Mouse (Mus musculus) kidney, embryonic 14.5 days (tissue): ENCODE results near the gene Mup13. TPM values are rescaled to one million over a fixed set of nuclear protein-coding genes. Genes with fewer than 3 reads are reported as not detected.
"Not testable (repeated sequence)": the region's sequence is repeated elsewhere in the genome, so short reads cannot be mapped to it uniquely, and the experiment has no call there.

Source experiments
- ATAC-seq: fragments of 200-750 bp; cut with Nextera tagmentation; 2 replicates; pipeline ENCODE4 v1.8.0; 2017; ENCODE audit warnings: moderate number of reproducible peaks, mild to moderate bottlenecking, moderate TSS enrichment, moderate library complexity; ENCODE audit not compliant: low FRiP score, low TSS enrichment
- H3K27ac ChIP-seq: fragments of 300-500 bp; sonication (generic); 2 replicates; pipeline ENCODE4 v1.5.1; 2014; ENCODE audit warnings: low read depth, mild to moderate bottlenecking, low read length, moderate library complexity, mixed read lengths
- H3K27me3 ChIP-seq: fragments of 300-500 bp; sonication (generic); 2 replicates; pipeline ENCODE4 v1.6.1; 2014; ENCODE audit warnings: mild to moderate bottlenecking, low read length; ENCODE audit not compliant: control insufficient read depth, insufficient read depth
- H3K36me3 ChIP-seq: fragments of 300-500 bp; sonication (generic); 2 replicates; pipeline ENCODE4 v1.6.1; 2014; ENCODE audit warnings: low read length, mixed read lengths; ENCODE audit not compliant: control insufficient read depth, insufficient read depth
- H3K4me1 ChIP-seq: fragments of 300-500 bp; sonication (generic); 2 replicates; pipeline ENCODE4 v1.6.1; 2014; ENCODE audit warnings: low read length, mixed read lengths; ENCODE audit not compliant: control insufficient read depth, insufficient read depth
- H3K4me2 ChIP-seq: fragments of 300-500 bp; sonication (generic); replicated peaks from 2 replicates; pipeline ENCODE4 v1.6.1; 2014; ENCODE audit warnings: low read depth, mild to moderate bottlenecking, low read length
- H3K4me3 ChIP-seq: fragments of 300-500 bp; sonication (generic); 2 replicates; pipeline ENCODE4 v1.5.1; 2014; ENCODE audit warnings: mild to moderate bottlenecking, low read length
- H3K9ac ChIP-seq: fragments of 300-500 bp; sonication (generic); 2 replicates; pipeline ENCODE4 v1.6.1; 2014; ENCODE audit warnings: low read depth, mild to moderate bottlenecking, low read length, moderate library complexity
- H3K9me3 ChIP-seq: fragments of 300-500 bp; sonication (generic); 2 replicates; pipeline ENCODE4 v1.6.1; 2016; ENCODE audit warnings: low read length; ENCODE audit not compliant: control insufficient read depth
- WGBS: fragments of 180-500 bp; shearing (Covaris S2); extraction: QIAGEN DNeasy Blood & Tissue Kit; methylation state at CpG from one replicate; pipeline ENCODE4 v1.1.7; 2014; 5-methylcytosine and 5-hydroxymethylcytosine counted together
- polyA plus RNA-seq: library from polyadenylated mRNA; unstranded; fragments of >200 nt; fragmentation: Nextera tagmentation; extraction: Ambion mirVana; gene quantifications from 2 replicates; pipeline ENCODE4 v1.2.1, GENCODE M21; 2014

The Mup13 gene
- polyA plus RNA-seq: not detected in 2 replicates

GRCm38 (mm10) chr4:61228186-61228585 lies at the start of gene Mup13:
TSS of gene Mup13 (minus strand) at chr4:61228286.
- not testable (repeated sequence) for ATAC-seq, H3K4me1 ChIP-seq, H3K4me3 ChIP-seq, H3K27me3 ChIP-seq, H3K9ac ChIP-seq, H3K36me3 ChIP-seq, H3K4me2 ChIP-seq, H3K9me3 ChIP-seq, H3K27ac ChIP-seq
- 89% methylated on average over 4 of the region's 4 CpGs for WGBS

Other genes with a start within 250 kb of the Mup13 start
- gene Mup14, start 75.7 kb upstream of the Mup13 start, polyA plus RNA-seq: not detected in 2 replicates
- gene Mup15, start 211.5 kb upstream of the Mup13 start, polyA plus RNA-seq: not detected in 2 replicates